In the genomic region with DNA sequence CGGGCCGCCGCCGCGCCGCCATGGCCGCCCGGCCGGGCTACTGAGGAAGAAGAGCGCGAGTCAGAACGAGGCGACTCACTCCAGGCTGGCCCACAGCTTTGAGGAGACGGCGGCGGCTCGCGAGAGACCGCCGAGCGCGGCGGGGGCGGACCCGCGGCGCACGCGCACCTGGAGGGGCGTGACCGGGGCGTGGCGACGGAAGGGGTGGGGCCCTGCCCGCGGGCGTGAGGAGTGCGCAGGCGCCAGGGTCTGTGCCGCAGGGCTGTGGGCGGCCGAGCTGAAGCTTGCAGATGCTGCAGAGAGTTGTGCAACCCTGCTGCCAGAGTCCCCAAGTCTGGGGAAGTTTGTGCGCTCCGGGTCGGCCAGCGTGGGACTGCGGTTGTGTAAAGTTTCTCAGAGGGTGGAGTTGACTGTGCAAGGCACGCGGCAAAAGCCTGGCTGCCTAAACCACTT, we compare ENCODE assay signal across 8 mouse cellular contexts. TPM values are rescaled to one million over a fixed set of nuclear protein-coding genes. Genes with fewer than 3 reads are reported as not detected.
DNase-seq lines count a peak whose midpoint lies in the region; ATAC-seq and TF ChIP-seq lines count a peak whose summit lies in the region.

Gene Rnf149 (minus strand): TSS at position 153 of the 453 bp plus-strand sequence.

- H3K36me3 ChIP-seq in hindbrain, embryonic 13.5 days = no peaks in the 10 kb centered on the region

- H3K4me2 ChIP-seq in hindbrain, embryonic 13.5 days = peak within 1 kb of the TSS; percentile 64

- peak within 1 kb of the TSS; percentile 68 for H3K4me3 ChIP-seq in hindbrain, embryonic 13.5 days

- peaks cover 2% of the 10 kb centered on the region for H3K27me3 ChIP-seq in Patski
- no peaks in the 10 kb centered on the region for H3K27me3 ChIP-seq in hindbrain, embryonic 13.5 days

- POLR2A ChIA-PET in Patski (lab: Charles Lee) = no interaction called here

- CTCF ChIA-PET in Patski (lab: Charles Lee) = no interaction called here

- peaks cover 28% of the 10 kb centered on the region for H3K4me1 ChIP-seq in hindbrain, embryonic 13.5 days (replicated peaks)

- WGBS in hindbrain, embryonic 13.5 days = under 1% methylated on average over 48 of the region's 49 CpGs

- DNase-seq in Patski (ENCODE audit: low read depth, low spot score) = no peak
- peak; percentile 94 to 97 for DNase-seq in cerebellum, postnatal 14 days
- DNase-seq in frontal cortex, postnatal 14 days (ENCODE audit: low spot score in 2 of 2) = peak; percentile 92 to 93
- DNase-seq in layer of hippocampus, postnatal 36 days = peak; percentile 96 to 97
- DNase-seq in lung, postnatal 36 days = peak; percentile 95
- peak; percentile 93 for DNase-seq in retina, postnatal 1 day
- peak; percentile 97 to 99 for DNase-seq in urinary bladder, adult 18-20 months (ENCODE audit: low spot score in 2 of 2)

- no peak for TF ChIP-seq CTCF in Patski (IDR thresholded peaks at IDR 0.05)

- H3K9me3 ChIP-seq in hindbrain, embryonic 13.5 days = no peaks in the 10 kb centered on the region

- ATAC-seq in Patski = peak; percentile 91
- ATAC-seq in hindbrain, embryonic 13.5 days (ENCODE audit: low FRiP score) = peak; percentile 96

- peak within 1 kb of the TSS; percentile 89 for H3K9ac ChIP-seq in hindbrain, embryonic 13.5 days

- H3K27ac ChIP-seq in hindbrain, embryonic 13.5 days = peak within 1 kb of the TSS; percentile 98

- in situ Hi-C loops in Patski (cut with MboI; ENCODE audit: low pct_unique_long_range_greater_than_20kb) = loop anchor here (10.0 kb wide), 1 partner anchor 328 kb away; the partner anchor contains the start of gene Map4k4

RNA-seq across cellular contexts. Expression of gene Rnf149, which starts in this region (rescaled TPM):
- 77.9 TPM for polyA plus RNA-seq in Patski (2021)
- polyA plus RNA-seq in hindbrain, embryonic 13.5 days (2015; fragmentation: Nextera tagmentation; extraction: Ambion mirVana) = 27.7 and 28.5 TPM in 2 replicates
- 10 to 100 TPM; 32.3 to 34.8 TPM for total RNA-seq in layer of hippocampus, postnatal 36 days (2021)
